Mouse (Mus musculus): ENCODE measurements around the gene Rgs8.

Rgs8 gene

GRCm38 (mm10) chr1:153675591-153675990 is 22.8 kb downstream of the Rgs8 start:
- DNase-seq (ENCODE audit: low read depth) = no peak

GRCm38 (mm10) chr1:153677635-153678034 is 24.8 kb downstream of the Rgs8 start:
- DNase-seq (ENCODE audit: low read depth) = no peak

DNA sequence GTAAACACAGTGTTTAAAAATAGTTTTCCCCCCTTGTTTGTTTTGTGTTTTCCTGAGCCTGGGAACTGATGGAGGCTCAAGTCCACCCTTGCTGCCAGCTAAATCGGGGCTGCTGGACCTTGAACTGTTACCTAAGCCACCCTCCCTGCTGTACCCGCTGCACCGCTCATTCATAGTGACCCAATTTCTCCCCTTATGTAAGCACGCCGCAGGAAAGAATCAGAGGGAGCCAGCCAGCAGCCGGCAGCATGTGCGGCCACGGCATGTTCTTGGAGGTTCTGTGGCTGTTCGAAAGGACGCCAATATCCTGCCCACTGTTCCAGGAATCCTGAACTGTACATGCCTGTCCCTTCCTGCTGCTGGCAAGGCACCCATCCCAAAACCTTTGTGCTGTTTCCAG is 26.3 kb downstream of the Rgs8 start:
- DNase-seq (ENCODE audit: low read depth) = no peak

DNA sequence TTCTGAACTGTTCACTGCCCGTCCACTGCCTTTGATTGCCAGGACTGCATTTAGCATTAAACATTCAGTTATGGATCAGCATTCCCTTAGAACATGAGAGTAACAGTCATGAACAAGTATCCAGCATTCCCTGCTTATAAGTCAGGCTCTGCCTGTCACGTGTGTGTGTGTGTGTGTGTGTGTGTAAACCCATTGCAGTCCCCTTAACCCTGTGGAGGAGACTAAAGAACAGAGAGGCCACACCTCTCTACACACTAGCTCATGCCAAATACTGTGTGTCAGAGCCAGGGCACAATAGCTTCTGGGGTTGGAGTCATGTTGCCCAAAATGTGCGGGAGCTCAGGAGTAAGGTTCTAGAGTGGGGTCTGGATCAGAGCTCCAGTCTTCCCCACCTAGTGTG is 26.8 kb downstream of the Rgs8 start:
- no peak for DNase-seq (ENCODE audit: low read depth)

- DNase-seq (ENCODE audit: low read depth) = no peak
These were observed 27.5 kb downstream of the Rgs8 start for GRCm38 (mm10) chr1:153680363-153680762.

- DNase-seq (ENCODE audit: low read depth) = no peak
These were observed 28.2 kb downstream of the Rgs8 start for GRCm38 (mm10) chr1:153681036-153681435.

GRCm38 (mm10) chr1:153683190-153683589 is 30.4 kb downstream of the Rgs8 start:
- no peak for DNase-seq (ENCODE audit: low read depth)

DNA sequence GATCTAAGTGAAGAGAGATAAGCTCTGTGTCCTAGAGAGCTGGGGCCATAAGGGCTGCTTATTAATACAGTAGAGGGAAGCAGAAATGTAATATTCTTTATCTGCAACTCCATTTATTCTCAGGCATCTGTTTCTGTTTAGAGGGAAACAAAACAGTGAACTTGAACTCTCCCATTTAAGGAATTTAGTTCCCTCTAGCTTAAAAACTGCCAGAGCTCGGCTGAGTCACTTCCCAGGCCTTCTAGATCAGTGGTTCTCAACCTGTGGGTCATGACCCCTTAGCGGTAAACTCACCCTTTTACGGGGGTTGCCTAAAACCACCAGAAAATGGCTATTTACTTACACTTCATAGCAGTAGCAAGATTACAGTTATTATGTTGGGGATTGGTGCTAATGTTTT is 32.8 kb downstream of the Rgs8 start:
- no peak for DNase-seq (ENCODE audit: low read depth)

- DNase-seq (ENCODE audit: low read depth) = no peak
These were observed 39.7 kb downstream of the Rgs8 start for GRCm38 (mm10) chr1:153692526-153692925.

DNA sequence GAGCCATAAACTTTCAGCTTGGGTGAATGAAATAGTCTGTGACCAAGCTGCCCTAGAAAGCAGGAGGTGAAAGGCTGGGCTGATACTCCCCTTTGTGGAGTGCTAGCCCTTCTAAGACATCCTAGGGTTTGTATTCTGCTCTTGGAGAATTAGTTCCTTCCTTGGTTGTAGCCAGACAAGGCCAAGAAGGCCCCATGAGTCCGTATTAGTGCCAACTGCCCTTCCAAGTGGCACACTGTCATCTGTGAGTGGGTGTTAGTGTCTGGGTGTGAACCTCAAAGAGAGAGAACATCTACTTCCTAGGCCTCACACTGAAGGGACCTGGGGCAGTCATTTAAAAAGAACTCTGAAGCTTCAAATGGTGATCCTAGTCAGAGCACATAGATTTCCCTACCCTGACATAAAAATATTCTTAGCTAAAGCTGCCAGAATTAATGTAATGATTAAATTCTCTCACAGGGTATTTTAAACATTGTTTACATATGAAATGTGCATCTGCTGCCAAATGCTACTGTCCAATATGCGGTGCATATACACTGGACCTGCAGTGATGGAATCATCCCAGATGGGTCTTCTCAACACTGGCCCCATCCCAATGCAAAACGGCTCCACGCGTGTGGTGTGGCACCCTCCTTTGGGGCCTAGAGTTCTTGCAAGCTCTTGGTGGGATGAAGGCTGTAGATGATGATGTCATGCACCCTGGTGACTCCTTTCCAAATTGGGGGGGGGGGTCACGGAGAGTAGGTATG is 41.7 kb downstream of the Rgs8 start:
- no peak for DNase-seq (ENCODE audit: low read depth)

DNA sequence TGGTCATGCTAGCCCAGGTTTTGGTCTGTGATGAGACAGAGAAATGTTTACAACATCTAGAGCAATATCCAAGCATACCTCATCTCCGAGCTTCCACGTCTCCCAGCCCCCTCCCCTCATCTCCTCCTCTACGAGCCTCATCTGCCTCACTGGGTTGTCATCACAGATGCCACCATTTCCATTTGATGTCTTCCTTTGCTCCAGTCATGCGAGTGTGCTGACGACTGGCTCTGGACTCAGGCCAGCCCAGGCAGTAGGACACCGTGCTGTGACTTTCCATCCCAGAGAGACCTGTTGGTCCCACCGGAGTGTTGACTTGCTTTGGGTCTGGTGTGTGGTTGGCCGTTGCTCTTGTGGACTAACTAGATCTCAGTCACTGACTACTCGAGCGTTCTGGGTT is 42.6 kb downstream of the Rgs8 start:
- DNase-seq (ENCODE audit: low read depth) = no peak

GRCm38 (mm10) chr1:153696093-153696492 is 43.3 kb downstream of the Rgs8 start:
- no peak for DNase-seq (ENCODE audit: low read depth)

DNA sequence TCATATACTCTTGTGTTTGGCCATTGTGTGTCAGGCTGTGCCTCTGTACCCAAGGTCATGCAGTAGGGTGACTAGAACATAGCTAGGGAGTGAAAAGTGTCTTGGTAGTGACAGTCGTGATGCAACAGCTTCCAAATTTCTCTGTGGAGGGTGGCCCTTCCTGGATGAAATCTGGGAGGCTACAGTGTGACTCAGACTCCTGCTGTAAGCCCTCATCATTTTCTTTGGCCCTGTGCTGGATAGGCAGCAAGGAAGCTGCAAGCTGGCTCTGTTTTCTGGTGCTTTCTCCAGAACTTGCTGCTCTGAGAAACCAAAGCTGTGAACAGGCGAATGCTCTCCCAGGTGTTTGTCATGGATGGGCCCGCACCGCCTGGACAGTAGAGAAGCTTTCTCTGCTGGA is 43.7 kb downstream of the Rgs8 start:
- DNase-seq (ENCODE audit: low read depth) = no peak

- DNase-seq (ENCODE audit: low read depth) = no peak
These were observed 44.9 kb downstream of the Rgs8 start for GRCm38 (mm10) chr1:153697581-153698251.

DNA sequence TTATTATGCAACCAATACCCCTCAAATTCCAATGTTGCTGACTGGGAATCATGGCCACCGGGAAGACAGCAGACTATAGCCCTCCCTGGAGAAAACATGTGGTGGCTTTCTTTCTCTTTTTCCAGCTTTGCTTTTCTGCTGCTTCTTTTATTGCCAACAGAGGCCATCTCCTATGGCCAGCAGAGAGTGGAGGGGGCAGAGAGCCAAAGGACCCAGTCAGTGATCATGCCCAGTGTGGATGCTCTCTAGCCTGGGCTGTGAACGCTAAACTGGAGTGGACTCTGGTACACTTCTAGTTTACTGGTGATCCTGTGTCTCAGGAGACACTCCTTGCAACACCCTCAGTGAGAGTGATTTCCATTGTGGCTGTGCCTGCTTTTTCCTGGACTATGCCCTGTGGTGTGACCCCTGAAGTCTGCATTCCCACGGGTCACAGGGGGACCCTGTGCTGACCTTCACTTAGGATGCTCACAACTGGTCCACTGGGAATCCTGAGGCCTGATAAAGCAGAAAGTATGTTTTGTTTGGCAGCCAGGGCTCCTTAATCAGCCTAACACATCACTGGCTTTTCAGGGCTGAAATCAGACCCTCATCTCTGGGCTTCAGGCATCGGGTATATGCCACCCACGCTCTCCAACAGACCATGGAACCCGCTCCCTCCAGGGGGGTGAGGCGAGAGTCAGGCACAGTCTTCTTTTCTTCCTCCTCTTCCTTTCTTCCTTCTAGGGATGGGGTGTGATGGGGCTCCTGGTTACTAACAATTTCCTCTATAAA is 45.7 kb downstream of the Rgs8 start:
- no peak for DNase-seq (ENCODE audit: low read depth)

GRCm38 (mm10) chr1:153700448-153701063 is 47.7 kb downstream of the Rgs8 start:
- DNase-seq (ENCODE audit: low read depth) = no peak

GRCm38 (mm10) chr1:153701461-153701860 is 48.6 kb downstream of the Rgs8 start:
- DNase-seq (ENCODE audit: low read depth) = no peak

GRCm38 (mm10) chr1:153702166-153702852 is 49.5 kb downstream of the Rgs8 start:
- no peak for DNase-seq (ENCODE audit: low read depth)

DNA sequence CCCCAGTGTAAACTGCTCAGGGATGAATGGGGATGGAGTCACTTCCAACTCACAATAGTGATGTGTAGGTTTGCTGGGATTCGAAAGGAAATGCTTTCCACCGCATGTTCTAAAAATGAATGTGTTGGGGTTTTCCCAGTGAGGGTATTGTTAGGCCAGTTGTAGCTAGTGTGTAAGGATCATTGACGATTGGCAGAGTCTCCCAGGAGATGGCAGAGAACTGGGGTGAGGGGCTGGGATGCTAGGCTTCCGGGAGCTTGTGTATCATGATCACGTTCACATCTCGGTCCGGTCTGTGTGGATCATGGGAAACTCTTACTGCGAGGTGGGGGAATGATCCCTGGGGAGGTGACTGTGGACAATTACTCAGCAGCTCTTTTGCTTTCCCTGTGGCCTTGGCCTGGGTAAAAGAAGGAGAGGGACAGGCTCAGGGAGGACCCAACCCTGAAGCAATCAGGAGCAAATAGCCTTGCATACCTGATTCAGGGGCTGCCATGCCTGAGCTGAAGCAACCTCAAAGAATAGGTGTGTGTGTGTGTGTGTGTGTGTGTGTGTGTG is 50.1 kb downstream of the Rgs8 start:
- DNase-seq (ENCODE audit: low read depth) = no peak

DNA sequence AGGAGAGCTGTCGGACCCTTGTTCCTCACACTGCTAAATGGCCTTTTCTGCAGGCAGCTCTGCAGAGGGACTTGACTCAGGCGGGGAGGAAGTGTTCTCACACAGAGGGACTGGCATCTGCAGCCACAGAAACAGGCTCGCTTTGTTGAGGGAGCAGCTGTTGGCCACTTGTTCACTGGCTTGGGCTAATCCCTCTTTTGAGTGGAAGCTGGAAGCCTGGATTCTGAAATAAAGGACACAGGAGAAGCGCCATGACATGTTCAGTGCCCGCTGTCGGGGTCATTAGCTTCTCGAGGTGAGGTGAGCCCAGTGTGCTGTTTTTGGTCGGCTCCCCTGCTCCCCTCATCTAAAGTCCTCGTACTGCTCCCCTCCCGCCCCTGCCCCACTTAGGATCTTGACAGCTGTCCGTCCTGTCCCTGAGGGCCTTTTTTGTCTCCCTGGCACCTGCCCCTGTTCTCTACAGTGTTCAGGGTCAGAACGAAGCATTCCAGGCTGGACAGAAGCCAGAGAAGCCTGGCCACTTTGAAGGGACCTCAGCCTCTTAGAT is 50.7 kb downstream of the Rgs8 start:
- no peak for DNase-seq (ENCODE audit: low read depth)

DNA sequence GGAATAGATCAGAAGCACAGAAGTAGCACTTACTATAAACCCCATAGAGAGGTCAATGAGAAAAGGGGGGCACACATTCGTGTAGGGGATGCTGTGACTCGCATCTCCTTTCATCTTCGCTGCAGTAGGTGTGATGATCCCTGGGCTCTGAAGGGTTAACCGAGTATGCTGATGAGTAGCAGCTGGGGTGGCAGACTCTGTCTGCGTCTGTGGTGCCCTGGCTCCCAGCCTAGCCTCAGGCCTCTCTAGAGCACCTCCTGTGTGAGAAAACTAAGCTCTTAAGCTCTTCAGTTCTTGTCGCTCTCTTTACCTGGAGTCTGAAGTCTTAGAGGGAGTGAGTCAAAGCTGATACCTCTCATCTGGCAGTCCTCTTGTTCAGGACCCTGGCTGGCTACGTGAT is 51.3 kb downstream of the Rgs8 start:
- no peak for DNase-seq (ENCODE audit: low read depth)
